Mouse (Mus musculus) CD4-positive, CD25-positive, alpha-beta regulatory T cell, adult 2 months (primary cell): ENCODE data around the gene Glis2.
A peak's percentile ranks its signal among the peaks of the same experiment; 100 is the strongest.

ENCODE experiments used
- DNase-seq: peaks from one replicate; pipeline ENCODE4 v3.0.0-alpha.2; 2012; ENCODE audit warnings: low read depth, low spot score

Gene Glis2

GRCm38 (mm10) chr16:4638891-4639390 lies 44.4 kb downstream of the Glis2 start:
- DNase-seq, result no peak

- DNase-seq, result peak; percentile 37
Measured at GRCm38 (mm10) chr16:4639831-4640237, 45.3 kb downstream of the Glis2 start, which contains the start of the genes Vasn and Dnaja3. Gene Vasn, plus strand, starts transcription at chr16:4639941. Gene Dnaja3, plus strand, starts transcription at chr16:4639989.

GRCm38 (mm10) chr16:4640267-4641005 lies 45.9 kb downstream of the Glis2 start:
- DNase-seq, result no peak

- DNase-seq, result no peak
Measured at GRCm38 (mm10) chr16:4641119-4641838, 46.8 kb downstream of the Glis2 start.

DNA sequence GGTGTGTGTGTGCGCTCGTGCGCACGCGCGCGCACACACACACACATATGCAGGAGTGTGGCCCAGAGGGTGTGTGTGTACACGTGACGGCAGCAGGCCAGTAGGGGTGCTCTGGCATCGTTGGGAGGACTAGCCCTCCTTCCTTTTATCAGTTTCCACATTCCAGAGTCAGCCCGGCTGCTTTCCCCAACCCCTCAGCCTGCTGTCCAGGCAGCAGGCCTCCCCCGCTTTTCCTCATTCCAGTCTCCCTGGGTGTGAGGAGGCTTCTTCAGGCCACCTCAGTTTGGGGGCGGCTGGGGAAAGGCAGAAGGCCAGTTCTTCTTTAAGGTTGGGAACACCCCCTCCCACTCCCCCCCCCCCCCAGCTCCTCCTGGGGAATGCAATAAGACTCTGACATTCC lies 47.7 kb downstream of the Glis2 start:
- DNase-seq, result no peak

DNA sequence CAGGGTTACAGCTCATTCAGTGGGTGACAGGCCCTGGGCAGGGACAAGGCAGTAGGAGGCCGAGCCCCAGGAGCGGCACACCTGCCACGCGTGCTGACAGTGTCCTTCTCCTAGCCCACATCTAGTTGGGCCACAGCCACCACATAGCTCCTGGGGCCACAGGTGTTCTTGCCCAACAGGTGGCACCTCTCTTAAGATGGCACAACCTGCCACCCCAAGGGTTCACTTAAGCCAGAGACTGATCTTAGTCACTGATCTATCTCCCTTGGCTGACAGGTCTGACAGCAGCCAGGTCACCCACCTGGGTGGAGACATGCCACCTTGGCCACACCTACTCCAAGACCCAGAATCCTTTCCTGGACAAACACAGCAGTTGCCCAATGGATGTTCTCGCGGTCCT lies 48.4 kb downstream of the Glis2 start:
- no peak for DNase-seq

GRCm38 (mm10) chr16:4643670-4644419 lies 49.3 kb downstream of the Glis2 start:
- no peak for DNase-seq

- DNase-seq, result no peak
Measured at GRCm38 (mm10) chr16:4645867-4646266, 51.4 kb downstream of the Glis2 start.

DNA sequence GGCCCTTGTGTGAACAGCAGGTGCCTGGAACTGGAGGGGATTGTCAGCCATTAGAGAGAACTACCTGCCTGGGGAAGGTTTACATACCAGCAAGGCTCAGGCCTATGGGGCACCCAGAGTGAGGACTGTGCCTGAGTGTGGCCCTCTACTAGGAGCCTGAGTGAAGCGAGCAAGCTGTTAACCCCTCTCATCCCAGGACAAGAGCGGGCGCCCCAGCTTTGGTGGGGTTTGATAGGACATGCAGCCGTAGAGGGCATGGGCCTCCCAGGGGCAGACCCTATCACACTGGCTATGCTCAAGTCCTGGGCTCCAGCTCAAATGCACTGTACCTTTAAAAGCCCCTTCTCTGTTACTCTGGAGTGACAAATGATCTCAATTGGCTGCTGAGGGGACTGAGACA lies 52.3 kb downstream of the Glis2 start:
- DNase-seq, result no peak

DNA sequence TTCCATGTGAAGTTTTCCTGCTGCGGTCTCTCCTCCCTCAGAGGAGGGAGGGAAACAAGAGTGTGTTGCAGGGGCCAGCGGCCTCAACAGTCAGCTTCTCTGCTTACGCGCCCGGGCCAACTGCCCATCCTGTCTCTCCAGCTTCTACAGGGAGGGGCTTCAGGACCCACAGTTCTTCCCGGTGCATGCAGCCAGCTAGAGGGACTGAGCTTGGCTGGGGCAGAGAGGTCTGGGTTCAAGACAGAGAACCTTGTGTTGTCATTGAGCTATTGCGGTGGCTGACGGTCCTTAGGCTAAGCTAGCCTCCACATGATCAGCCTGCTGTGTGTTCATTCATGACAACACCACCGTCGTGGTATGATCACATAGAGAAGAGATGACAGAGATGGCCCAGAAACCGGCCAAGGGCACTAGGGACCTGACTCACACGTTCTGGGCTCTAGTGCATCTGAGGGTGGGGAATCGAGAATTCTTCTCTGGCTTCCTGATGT lies 53.2 kb downstream of the Glis2 start:
- DNase-seq, result no peak

DNA sequence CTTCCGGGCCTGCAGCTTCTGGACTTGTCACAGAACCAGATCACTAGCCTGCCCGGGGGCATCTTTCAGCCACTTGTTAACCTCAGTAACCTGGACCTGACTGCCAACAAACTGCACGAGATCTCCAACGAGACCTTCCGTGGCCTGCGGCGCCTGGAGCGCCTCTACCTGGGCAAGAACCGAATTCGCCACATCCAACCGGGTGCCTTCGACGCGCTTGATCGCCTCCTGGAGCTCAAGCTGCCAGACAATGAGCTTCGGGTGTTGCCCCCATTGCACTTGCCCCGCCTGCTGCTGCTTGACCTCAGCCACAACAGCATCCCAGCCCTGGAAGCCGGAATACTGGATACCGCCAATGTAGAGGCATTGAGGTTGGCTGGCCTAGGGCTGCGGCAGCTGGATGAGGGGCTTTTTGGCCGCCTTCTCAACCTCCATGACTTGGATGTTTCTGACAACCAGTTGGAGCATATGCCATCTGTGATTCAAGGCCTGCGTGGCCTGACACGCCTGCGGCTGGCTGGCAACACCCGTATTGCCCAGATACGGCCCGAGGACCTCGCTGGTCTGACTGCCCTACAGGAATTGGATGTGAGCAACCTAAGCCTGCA lies 54.0 kb downstream of the Glis2 start:
- no peak for DNase-seq

GRCm38 (mm10) chr16:4649211-4649610 lies 54.7 kb downstream of the Glis2 start:
- DNase-seq, result no peak

GRCm38 (mm10) chr16:4649692-4650091 lies 55.2 kb downstream of the Glis2 start:
- no peak for DNase-seq

DNA sequence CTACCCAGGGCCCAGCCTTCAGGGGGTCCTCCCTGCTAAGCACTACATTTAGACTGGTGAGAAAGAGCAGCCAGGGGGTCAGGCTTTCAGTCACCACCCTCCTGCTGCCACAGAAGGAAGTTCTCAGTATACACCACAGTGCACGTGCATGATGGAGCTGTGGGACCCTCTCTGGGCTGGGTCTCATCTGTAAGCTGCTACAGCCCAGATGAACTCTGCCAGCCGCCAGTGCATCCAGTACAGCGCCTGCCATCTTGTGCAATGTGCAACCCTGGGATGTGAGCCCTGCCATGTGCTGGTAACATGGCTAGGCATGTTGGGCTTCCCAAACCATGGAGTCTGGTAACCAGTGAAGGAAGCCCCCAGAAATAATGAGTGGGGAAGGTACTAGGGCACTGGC lies 55.6 kb downstream of the Glis2 start:
- DNase-seq, result no peak

DNA sequence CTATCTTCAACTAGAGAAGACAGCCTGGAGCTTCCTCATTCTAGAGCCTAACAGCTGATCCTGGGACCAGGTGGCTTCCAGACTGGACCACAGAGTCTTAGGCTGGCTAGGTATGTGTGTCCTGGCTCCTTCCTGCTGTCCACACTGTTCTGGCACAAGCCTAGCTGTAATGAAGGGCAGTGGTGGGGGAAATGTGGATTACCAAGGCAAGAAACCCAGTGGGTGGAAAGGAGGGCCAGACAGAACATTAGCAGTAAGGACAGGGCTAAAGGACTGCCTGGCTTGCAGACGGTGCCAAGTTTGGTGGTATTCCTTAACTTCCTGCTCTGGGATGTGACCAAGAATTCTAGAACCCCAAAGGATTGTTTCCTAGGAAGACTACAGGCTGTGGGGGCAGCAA lies 56.6 kb downstream of the Glis2 start:
- no peak for DNase-seq

DNA sequence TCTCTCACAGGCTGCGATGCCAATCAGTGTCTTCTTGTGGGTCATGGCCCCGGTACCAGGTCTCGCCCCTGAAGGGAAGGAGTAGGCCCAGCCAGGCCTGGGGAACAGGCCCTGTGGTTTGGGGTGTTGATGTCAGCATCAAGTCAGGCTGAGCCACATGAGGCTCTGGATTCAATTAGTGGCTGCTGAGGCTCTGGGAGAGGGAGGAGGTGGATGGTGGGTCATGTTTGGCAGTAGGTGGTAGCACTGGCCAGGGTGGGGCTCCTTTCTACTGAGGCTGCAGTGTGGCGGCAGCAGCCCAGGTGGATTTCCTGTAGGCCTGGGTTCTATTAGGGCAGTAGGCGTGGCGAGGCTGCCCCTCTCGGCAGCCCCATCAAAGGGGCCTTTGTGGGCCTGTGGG lies 57.1 kb downstream of the Glis2 start:
- DNase-seq, result no peak

DNA sequence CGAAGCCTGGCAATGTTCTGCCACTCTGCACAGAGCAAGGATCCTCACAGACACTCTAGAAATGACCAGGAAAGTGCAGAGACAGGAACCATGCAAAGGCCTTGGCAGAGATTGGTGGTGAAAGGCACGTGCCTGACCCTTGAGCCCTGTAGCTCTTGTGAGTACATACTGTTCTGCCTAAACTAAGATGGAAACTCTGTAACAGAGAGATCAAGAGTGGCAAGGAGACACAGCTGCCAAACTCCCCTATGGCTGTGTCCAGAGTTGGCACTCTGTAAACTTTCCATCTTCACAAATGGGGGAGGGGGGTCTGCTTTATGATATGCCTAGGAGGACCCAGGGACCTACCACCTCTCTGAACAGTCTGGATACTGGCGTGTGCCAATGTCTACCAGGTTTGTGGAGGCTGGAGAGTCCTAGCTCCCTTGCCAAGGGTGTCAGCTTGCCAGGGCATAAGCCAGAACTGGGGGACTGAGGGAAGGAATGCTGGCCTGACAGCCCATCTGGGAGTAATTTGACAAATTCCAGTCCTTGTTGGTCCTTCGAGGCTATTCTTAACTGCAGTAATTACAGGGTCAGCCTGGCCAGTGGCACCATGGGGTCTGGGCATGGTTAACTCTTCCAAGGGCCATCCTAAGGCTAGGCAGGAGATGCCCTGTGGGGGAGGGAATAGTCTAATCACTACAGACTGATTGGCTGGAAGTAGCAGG lies 58.3 kb downstream of the Glis2 start:
- DNase-seq, result no peak

GRCm38 (mm10) chr16:4654706-4655105 lies 60.2 kb downstream of the Glis2 start:
- no peak for DNase-seq

GRCm38 (mm10) chr16:4655251-4655734 lies 60.8 kb downstream of the Glis2 start:
- no peak for DNase-seq

GRCm38 (mm10) chr16:4655764-4656570 lies 61.5 kb downstream of the Glis2 start:
- DNase-seq, result no peak
